Comparison of ENCODE assay signal across 9 mouse cellular contexts in the genomic region with DNA sequence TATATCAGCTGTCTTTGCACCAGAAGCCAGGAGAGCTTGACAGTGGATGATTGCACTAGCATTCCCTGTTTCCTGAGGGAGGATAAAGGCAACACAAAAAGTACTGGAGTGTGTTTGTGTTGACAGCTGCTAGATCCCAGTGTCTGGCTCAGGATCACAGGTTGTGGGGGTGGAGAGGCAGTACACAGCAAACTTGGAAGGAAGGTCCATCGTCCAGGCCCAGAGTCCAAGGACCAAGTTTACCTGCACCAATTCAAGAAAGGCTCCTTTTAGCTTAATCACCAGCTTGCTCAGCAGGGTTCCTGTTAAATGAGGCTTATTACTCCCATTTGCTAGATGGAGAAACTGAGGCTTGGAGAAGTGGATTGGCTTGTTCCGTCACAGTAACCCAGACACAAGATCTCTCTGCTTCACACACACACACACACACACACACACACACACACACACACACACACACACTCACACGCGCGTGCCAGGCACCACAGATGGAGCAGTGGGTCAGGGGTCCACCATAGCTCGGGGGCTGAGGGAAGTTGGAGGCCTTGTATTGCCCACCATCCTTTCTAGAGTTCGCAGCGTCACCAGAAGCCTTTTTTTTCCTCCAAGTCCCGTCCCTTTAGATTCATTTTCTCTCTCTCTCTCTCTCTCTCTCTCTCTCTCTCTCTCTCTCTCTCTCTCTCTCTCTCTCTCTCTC. TPM values are rescaled to one million over a fixed set of nuclear protein-coding genes. Genes with fewer than 3 reads are reported as not detected.
A peak's percentile ranks its signal among the peaks of the same experiment; 100 is the strongest.
DNase-seq lines count a peak whose midpoint lies in the region; ATAC-seq and TF ChIP-seq lines count a peak whose summit lies in the region.
"Had no signal": no experiment of that assay in that cellular context is flagged by ENCODE, and none has a peak within 500 bp of the region (broad histone marks: within the 10 kb centered on the region; RNA-seq: fewer than 3 reads in every experiment).

No protein-coding gene starts in this region.

- peak overlapping the region; percentile 78 for H3K4me2 ChIP-seq in embryonic facial prominence, embryonic 13.5 days
- peak overlapping the region; percentile 79 for H3K4me2 ChIP-seq in intestine, postnatal 0 days (replicated peaks; ENCODE audit: low read depth)

- peak overlapping the region; percentile 49 for H3K4me3 ChIP-seq in embryonic facial prominence, embryonic 13.5 days
- H3K4me3 ChIP-seq in intestine, postnatal 0 days (ENCODE audit: low read depth, low read length): peak overlapping the region; percentile 43
- H3K4me3 ChIP-seq in midbrain, embryonic 10.5 days: peak overlapping the region; percentile 64

- peak; percentile 29 to 32 for DNase-seq in cerebellum, postnatal 10 days
- DNase-seq in cerebellum, adult 18-20 months: no peak
- no peak for DNase-seq in midbrain, embryonic 10.5 days (ENCODE audit: low spot score)
- DNase-seq in right cerebral cortex, postnatal 10 days (ENCODE audit: low spot score in 2 of 2): no peak
- no peak for DNase-seq in left cerebral cortex, postnatal 25 days (ENCODE audit: low spot score in 2 of 2)

- intact Hi-C loops in left cerebral cortex, postnatal 25 days (cut with DNase I): no loop called here

- no peaks in the 10 kb centered on the region for H3K9me3 ChIP-seq in embryonic facial prominence, embryonic 13.5 days
- no peaks in the 10 kb centered on the region for H3K9me3 ChIP-seq in intestine, postnatal 0 days (ENCODE audit: control insufficient read depth)
- no peaks in the 10 kb centered on the region for H3K9me3 ChIP-seq in midbrain, embryonic 10.5 days (replicated peaks)

- TF ChIP-seq CTCF in intestine, postnatal 0 days (IDR thresholded peaks at IDR 0.05; ENCODE audit: low read depth): no peak

- H3K27ac ChIP-seq in embryonic facial prominence, embryonic 13.5 days: no peak overlapping the region; the same call in 1 of the 2 replicates
- H3K27ac ChIP-seq in intestine, postnatal 0 days (ENCODE audit: low read depth, low read length): no peak overlapping the region
- peak overlapping the region; percentile 86 for H3K27ac ChIP-seq in midbrain, embryonic 10.5 days (replicated peaks)
- H3K27ac ChIP-seq: macrophage had no signal

- no peak for ATAC-seq in embryonic facial prominence, embryonic 13.5 days (ENCODE audit: insufficient number of reproducible peaks, insufficient read depth, low FRiP score, low TSS enrichment, low read depth)
- 0 out of 2 replicates have a peak, but pooled peaks have one; percentile 31 for ATAC-seq in intestine, postnatal 0 days
- no peak for ATAC-seq in monocyte, adult 5-6 weeks (replicated peaks; ENCODE audit: insufficient number of reproducible peaks, low FRiP score, low TSS enrichment, poor library complexity, severe bottlenecking)

- peak overlapping the region; percentile 72 for H3K9ac ChIP-seq in embryonic facial prominence, embryonic 13.5 days
- H3K9ac ChIP-seq in intestine, postnatal 0 days (ENCODE audit: low read depth, low read length): no peak overlapping the region

- 23% methylated on average over 9 of the region's 9 CpGs for WGBS in embryonic facial prominence, embryonic 13.5 days
- WGBS in intestine, postnatal 0 days: 33% methylated on average over 9 of the region's 9 CpGs
- WGBS in midbrain, embryonic 10.5 days: 36% methylated on average over 9 of the region's 9 CpGs

- H3K27me3 ChIP-seq in embryonic facial prominence, embryonic 13.5 days: 0 out of 2 replicates have a peak, but pooled peaks cover 9% of the 10 kb centered on the region
- H3K27me3 ChIP-seq in intestine, postnatal 0 days (replicated peaks; ENCODE audit: control insufficient read depth, insufficient read depth, low read length): no peaks in the 10 kb centered on the region
- peaks cover 56% of the 10 kb centered on the region for H3K27me3 ChIP-seq in midbrain, embryonic 10.5 days (ENCODE audit: low read depth, poor library complexity, severe bottlenecking)

- H3K36me3 ChIP-seq in embryonic facial prominence, embryonic 13.5 days: no peaks in the 10 kb centered on the region
- H3K36me3 ChIP-seq in intestine, postnatal 0 days (ENCODE audit: control insufficient read depth, insufficient read depth): no peaks in the 10 kb centered on the region
- no peaks in the 10 kb centered on the region for H3K36me3 ChIP-seq in midbrain, embryonic 10.5 days

- H3K4me1 ChIP-seq in embryonic facial prominence, embryonic 13.5 days: peaks cover 6% of the 10 kb centered on the region; the same call in 1 of the 2 replicates
- no peaks in the 10 kb centered on the region; the same call in 1 of the 2 replicates for H3K4me1 ChIP-seq in intestine, postnatal 0 days (replicated peaks; ENCODE audit: control insufficient read depth, insufficient read depth, low read length)
- H3K4me1 ChIP-seq in midbrain, embryonic 10.5 days: peaks cover 19% of the 10 kb centered on the region

RNA-seq across cellular contexts. Expression of gene Pax8, which starts 45.3 kb away (rescaled TPM):
- polyA plus RNA-seq in embryonic facial prominence, embryonic 13.5 days (2015; fragmentation: Nextera tagmentation; extraction: Ambion mirVana): 0.34 TPM in 1 of 2 replicates, not detected in the other
- 0.52 and 0.64 TPM in 2 replicates for polyA plus RNA-seq in intestine, postnatal 0 days (2015; fragmentation: Nextera tagmentation; extraction: Ambion mirVana)
- 6.8 and 7.2 TPM in 2 replicates for polyA plus RNA-seq in midbrain, embryonic 10.5 days (2016; fragmentation: Nextera tagmentation; extraction: Ambion mirVana)
- total RNA-seq in left cerebral cortex, postnatal 25 days (2021): not detected
- not detected in 3 replicates for total RNA-seq in monocyte, adult 5-6 weeks (2017)
- polyA plus RNA-seq: macrophage had no signal

Comparison
In these comparisons a context has a peak if more than half of its experiments do, and no peak if none do; other contexts are left out.
1. DNase-seq: peak in cerebellum, postnatal 10 days (2 of 2); none in cerebellum, adult 18-20 months (0 of 2), midbrain, embryonic 10.5 days (single experiment), right cerebral cortex, postnatal 10 days (0 of 2) and left cerebral cortex, postnatal 25 days (0 of 2).
2. Peak in every context shown above with its lines, with median percentiles within 50 percentile points of each other: H3K4me3 ChIP-seq.